Mouse (Mus musculus): ENCODE data around the gene Eml3. TPM values are rescaled to one million over a fixed set of nuclear protein-coding genes. Genes with fewer than 3 reads are reported as not detected.

Gene Eml3
- polyA plus RNA-seq, 1 experiment from 2014 or later, result 12.8 TPM

DNA sequence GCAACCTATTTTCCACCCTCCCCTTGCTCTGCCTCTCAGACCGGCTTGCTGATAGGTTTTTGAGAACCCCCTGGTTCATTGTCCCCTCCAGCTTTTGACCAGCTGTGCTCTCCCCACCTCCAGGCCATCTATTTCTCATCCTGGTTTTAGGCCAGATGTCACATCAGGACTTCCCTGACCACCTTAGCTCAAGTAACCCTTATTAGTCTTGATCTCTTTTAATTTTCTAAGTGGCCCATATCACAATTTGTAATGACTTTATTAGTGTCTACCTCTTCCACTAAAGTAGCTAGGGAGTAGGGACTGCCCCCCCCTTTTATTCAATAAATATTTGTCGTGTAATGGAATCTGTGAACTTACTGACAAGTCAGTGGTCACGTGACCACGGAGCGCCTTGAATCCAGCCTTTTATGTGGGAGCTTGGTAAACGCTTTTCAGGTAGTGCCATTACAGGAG is 8.5 kb upstream of the Eml3 start:
- H3K4me3 ChIP-seq, result peak overlapping the region; percentile 99
- peak overlapping the region; percentile 82 for H3K9ac ChIP-seq
- peaks cover 21% of the 10 kb centered on the region for H3K4me1 ChIP-seq (replicated peaks)
- no peaks in the 10 kb centered on the region for H3K27me3 ChIP-seq
- H3K9me3 ChIP-seq, result no peaks in the 10 kb centered on the region
- no peak for ATAC-seq (ENCODE audit: low FRiP score, low read depth)
- peaks cover 15% of the 10 kb centered on the region for H3K36me3 ChIP-seq
- peak overlapping the region; percentile 83 for H3K4me2 ChIP-seq
- WGBS, result 2% methylated on average over 6 of the region's 6 CpGs
- peak overlapping the region; percentile 93 for H3K27ac ChIP-seq (replicated peaks)

DNA sequence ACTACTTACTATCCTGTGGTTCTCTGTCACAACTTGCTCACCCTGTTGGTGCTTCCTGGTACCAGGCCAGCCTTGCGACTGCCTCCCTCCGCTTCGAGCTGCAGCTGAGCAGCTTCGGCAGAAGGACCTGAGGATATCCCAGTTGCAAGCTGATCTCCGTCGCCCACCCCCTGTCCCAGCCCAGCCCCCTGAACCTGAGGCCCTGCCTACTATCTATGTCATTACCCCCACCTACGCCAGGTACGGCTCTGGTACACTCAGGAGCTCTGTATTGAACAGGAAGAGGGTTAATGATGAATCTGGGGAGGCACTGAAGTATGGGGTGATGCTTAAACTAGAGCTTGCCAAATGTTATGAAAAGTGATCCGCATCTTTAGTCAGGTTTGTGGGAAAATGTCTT is 7.6 kb upstream of the Eml3 start:
- H3K4me3 ChIP-seq, result peak overlapping the region; percentile 99; the same call in 1 of the 2 replicates
- H3K9ac ChIP-seq, result no peak overlapping the region
- peaks cover 21% of the 10 kb centered on the region for H3K4me1 ChIP-seq (replicated peaks)
- H3K36me3 ChIP-seq, result peaks cover 10% of the 10 kb centered on the region
- H3K4me2 ChIP-seq, result peak overlapping the region; percentile 83
- ATAC-seq (ENCODE audit: low FRiP score, low read depth), result no peak
- no peaks in the 10 kb centered on the region for H3K9me3 ChIP-seq
- H3K27me3 ChIP-seq, result no peaks in the 10 kb centered on the region
- 86% methylated on average over 9 of the region's 9 CpGs for WGBS
- no peak overlapping the region for H3K27ac ChIP-seq (replicated peaks)

DNA sequence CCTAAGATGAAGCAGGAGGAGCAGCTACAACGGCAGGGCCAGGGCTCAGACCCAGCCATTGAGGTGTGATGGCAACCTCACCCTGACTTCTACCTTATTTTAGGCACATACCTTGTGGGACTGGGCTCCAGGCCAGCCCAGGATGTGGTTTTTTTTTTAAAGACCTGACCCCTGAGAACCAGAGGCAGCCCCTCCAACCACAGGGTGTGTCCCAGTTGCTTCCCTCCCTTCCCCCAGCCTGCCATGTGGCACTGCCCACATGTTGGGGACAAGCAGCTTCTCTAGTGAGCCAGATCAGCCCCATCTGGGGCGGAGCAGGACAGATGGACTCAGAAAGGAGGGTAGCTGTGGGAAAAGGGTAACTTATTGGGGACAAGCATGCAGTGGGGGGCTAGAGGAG is 2.6 kb upstream of the Eml3 start:
- H3K36me3 ChIP-seq, result peaks cover 19% of the 10 kb centered on the region
- no peaks in the 10 kb centered on the region for H3K9me3 ChIP-seq
- 90% methylated on average over 2 of the region's 2 CpGs for WGBS
- H3K4me2 ChIP-seq, result no peak overlapping the region
- ATAC-seq (ENCODE audit: low FRiP score, low read depth), result no peak
- H3K27ac ChIP-seq (replicated peaks), result no peak overlapping the region
- H3K4me1 ChIP-seq (replicated peaks), result peaks cover 23% of the 10 kb centered on the region
- no peak overlapping the region for H3K9ac ChIP-seq
- no peaks in the 10 kb centered on the region; the same call in 1 of the 2 replicates for H3K27me3 ChIP-seq
- H3K4me3 ChIP-seq, result no peak overlapping the region

DNA sequence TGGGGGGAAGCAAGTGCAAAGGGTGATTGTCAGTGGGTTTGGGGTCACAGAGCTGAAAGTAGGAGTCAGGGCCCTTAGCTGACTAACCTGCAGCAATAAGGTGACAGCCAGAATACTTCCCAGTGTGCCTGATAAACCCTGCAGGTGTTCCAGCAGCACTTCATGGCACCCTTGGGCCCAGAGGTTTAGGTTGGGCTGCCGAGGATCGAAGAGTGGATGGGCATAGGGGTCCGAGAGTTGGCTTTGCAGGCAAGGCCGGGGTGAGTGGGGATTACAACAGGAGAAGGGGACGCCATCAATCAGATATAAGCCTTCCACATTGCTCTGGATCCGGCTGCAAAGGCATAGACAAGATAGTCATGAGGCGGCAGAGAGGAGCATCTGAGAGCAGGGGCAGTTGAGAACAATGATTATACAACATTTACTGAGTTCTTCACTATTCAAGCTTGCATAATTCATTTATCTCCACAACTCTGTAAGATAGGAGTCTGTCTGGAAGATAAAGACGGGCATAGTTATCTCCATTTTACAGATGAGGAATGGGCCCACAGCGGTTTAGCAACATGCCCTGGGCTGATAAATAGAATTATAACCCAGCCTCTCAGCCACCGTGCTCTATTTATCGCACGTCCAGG is 1.3 kb upstream of the Eml3 start:
- ATAC-seq (ENCODE audit: low FRiP score, low read depth), result no peak
- H3K9ac ChIP-seq, result no peak overlapping the region
- H3K4me1 ChIP-seq (replicated peaks), result peaks cover 20% of the 10 kb centered on the region
- peaks cover 19% of the 10 kb centered on the region for H3K36me3 ChIP-seq
- 90% methylated on average over 12 of the region's 12 CpGs for WGBS
- no peak overlapping the region for H3K4me3 ChIP-seq
- no peaks in the 10 kb centered on the region for H3K9me3 ChIP-seq
- H3K27ac ChIP-seq (replicated peaks), result no peak overlapping the region
- H3K27me3 ChIP-seq, result no peaks in the 10 kb centered on the region; the same call in 1 of the 2 replicates
- no peak overlapping the region for H3K4me2 ChIP-seq

DNA sequence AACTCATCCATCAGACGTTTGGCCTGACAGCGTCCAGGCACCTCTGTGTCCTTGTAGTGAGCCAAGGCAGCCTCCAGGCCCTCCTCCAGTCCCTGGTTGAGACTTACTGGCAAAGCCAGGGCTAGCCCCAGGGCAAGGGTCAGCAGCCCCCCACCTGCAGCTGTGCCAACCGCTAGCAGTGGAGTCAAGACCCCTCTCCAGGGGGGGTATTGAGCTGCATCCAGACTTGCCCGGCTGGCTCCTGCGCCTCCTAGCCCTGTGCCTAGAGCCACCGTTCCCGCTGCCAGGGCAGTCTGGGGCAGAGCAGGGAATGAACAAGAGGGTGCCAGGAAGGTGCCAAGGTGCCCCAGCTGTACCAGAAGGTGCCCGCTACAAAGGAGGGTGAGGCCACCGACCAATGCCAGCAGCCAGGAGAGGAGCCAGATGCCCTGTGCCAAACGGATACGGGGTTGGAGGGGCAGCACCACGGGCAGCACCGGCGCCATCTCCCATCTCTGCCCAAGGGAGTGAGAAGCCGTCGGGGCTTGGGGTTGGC is 596 bp upstream of the Eml3 start:
- peak overlapping the region; percentile 61; the same call in 1 of the 2 replicates for H3K27ac ChIP-seq (replicated peaks)
- H3K4me1 ChIP-seq (replicated peaks), result peaks cover 18% of the 10 kb centered on the region
- WGBS, result 17% methylated on average over 16 of the region's 16 CpGs
- peaks cover 19% of the 10 kb centered on the region for H3K36me3 ChIP-seq
- peak overlapping the region; percentile 78 for H3K4me2 ChIP-seq
- H3K4me3 ChIP-seq, result peak overlapping the region; percentile 57
- no peaks in the 10 kb centered on the region; the same call in 1 of the 2 replicates for H3K27me3 ChIP-seq
- H3K9ac ChIP-seq, result peak overlapping the region; percentile 53
- peak; percentile 40 for ATAC-seq (ENCODE audit: low FRiP score, low read depth)
- H3K9me3 ChIP-seq, result no peaks in the 10 kb centered on the region

DNA sequence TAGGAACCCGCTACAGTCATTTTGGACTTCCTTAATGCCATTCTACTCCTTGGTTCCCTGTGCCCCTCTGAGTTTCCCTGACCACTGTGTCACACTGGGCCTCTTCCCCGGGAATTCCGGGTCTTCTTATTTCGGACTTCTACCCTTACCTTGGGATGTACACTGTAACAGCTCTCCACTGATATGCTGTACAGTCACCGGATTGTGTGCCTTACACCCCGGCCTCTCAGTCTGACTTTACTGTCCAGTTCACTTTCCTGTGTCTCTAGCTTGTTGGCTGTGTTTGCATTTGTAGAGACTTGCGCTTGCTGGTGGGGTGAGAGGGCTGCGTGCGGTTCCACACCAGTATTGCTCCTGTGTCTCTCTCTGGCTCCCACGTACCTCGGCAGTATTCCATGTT is 765 bp downstream of the Eml3 start:
- H3K4me1 ChIP-seq (replicated peaks), result peaks cover 18% of the 10 kb centered on the region
- peak overlapping the region; percentile 57 for H3K4me3 ChIP-seq
- H3K36me3 ChIP-seq, result peaks cover 19% of the 10 kb centered on the region
- WGBS, result 19% methylated on average over 11 of the region's 11 CpGs
- ATAC-seq (ENCODE audit: low FRiP score, low read depth), result 0 out of 2 replicates have a peak, but pooled peaks have one; percentile 1
- H3K9me3 ChIP-seq, result no peaks in the 10 kb centered on the region
- H3K27ac ChIP-seq (replicated peaks), result 0 out of 2 replicates have a peak overlapping the region, but pooled peaks have one; percentile 61
- H3K4me2 ChIP-seq, result peak overlapping the region; percentile 78
- H3K27me3 ChIP-seq, result no peaks in the 10 kb centered on the region; the same call in 1 of the 2 replicates
- peak overlapping the region; percentile 53 for H3K9ac ChIP-seq

DNA sequence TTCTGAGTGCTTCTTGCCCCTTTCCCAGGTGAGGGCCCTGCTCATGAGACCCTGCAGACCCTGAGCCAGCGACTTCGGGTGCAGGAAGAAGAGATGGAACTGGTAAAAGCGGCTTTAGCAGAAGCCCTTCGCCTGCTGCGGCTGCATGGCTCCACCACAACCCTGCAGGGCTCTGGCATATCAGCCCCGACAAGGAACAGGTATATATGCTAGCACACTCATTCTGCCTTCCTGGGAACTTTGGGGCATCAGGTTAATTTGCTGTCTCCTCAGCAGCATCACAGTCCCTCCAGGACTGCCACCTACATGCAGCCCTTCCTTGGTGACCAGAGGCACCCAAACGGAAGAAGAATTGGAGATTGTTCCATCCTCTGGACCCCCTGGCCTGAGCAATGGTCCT is 1.4 kb downstream of the Eml3 start:
- Histone ChIP-seq H3K4me1 (replicated peaks) (peaks cover 18% of the 10 kb centered on the region), H3K9me3 (no peaks in the 10 kb centered on the region), H3K27ac (replicated peaks) (no peak overlapping the region), H3K27me3 (no peaks in the 10 kb centered on the region; the same call in 1 of the 2 replicates), H3K9ac (no peak overlapping the region), H3K4me2 (peak overlapping the region; percentile 78; the same call in 1 of the 2 replicates), H3K4me3 (no peak overlapping the region), H3K36me3 (peaks cover 18% of the 10 kb centered on the region)
- ATAC-seq (ENCODE audit: low FRiP score, low read depth), result no peak
- WGBS, result 90% methylated on average over 7 of the region's 7 CpGs

DNA sequence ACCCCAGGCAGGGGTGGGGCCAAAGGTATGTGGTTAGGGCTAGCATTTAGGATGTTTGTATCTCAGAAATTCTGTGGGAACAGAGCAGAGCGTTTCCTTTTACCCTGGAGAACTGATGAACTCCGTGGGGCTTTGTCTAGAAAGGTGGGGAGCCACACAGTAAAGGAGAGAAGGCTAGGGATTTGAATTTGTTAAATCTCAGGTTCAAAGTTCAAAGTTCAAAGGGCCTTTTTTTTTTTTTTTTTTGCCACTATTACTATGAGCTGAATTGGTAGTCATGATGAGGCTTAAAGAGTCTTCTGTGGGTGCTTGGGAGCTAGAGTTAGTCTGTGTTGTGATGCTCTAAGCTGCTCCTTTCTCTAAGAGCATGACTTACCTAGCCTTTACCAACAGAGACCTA is 7.4 kb downstream of the Eml3 start:
- Histone ChIP-seq H3K4me1 (replicated peaks) (peaks cover 12% of the 10 kb centered on the region), H3K4me2 (no peak overlapping the region), H3K36me3 (0 out of 2 replicates have a peak, but pooled peaks cover 2% of the 10 kb centered on the region), H3K4me3 (no peak overlapping the region), H3K9me3 (no peaks in the 10 kb centered on the region), H3K27me3 (no peaks in the 10 kb centered on the region), H3K9ac (no peak overlapping the region), H3K27ac (replicated peaks) (no peak overlapping the region)
- WGBS, result 84% methylated on average over 2 of the region's 2 CpGs
- no peak for ATAC-seq (ENCODE audit: low FRiP score, low read depth)

DNA sequence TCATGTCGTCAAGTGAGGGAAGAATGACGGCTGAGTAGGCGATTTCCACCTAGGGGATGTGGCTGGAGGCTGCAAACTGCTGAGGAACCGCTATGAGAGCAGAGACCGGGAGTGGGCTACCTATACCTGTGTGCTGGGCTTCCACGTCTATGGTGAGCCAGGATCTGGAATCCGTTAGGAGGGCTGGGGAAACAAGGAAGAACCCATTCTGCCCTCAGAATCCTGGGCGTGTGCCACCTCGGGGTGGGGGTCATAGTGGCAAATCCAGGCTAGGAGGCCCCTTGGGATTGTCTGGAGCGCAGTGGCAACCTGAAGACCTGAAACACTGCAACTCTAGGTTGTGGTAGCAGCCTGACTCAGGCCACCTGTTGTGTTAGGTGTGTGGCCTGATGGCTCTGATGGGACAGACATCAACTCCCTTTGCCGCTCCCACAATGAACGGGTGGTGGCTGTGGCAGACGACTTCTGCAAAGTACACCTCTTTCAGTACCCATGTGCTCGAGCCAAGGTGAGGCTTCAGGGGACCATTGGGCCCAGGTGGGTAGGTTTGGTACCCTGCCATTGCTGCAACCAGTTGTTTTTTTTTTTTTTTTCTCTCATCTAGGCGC is 11.3 kb downstream of the Eml3 start:
- Histone ChIP-seq H3K36me3 (peaks cover 10% of the 10 kb centered on the region), H3K4me3 (peak overlapping the region; percentile 92; the same call in 1 of the 2 replicates), H3K27me3 (no peaks in the 10 kb centered on the region), H3K4me2 (peak overlapping the region; percentile 66; the same call in 1 of the 2 replicates), H3K4me1 (replicated peaks) (peaks cover 37% of the 10 kb centered on the region), H3K9ac (no peak overlapping the region; the same call in 1 of the 2 replicates), H3K9me3 (no peaks in the 10 kb centered on the region), H3K27ac (replicated peaks) (no peak overlapping the region)
- no peak for ATAC-seq (ENCODE audit: low FRiP score, low read depth)
- WGBS, result 84% methylated on average over 15 of the region's 15 CpGs

DNA sequence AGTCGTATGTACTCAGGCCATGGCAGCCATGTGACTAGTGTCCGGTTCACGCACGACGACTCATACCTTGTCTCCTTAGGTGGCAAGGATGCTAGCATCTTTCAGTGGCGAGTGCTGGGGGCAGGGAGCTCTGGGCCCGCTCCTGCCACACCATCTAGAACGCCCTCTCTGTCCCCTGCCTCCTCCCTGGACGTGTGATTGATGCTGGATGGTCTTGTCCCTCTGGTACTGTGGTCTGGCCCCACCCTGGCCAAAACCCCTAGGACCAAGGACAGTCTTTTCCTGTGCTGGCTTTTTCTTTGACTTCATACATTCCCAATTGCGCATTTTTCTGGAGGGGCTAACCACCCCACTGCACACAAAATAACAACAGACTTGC is 11.8 kb downstream of the Eml3 start:
- H3K4me3 ChIP-seq, result peak overlapping the region; percentile 92
- peak overlapping the region; percentile 90 for H3K27ac ChIP-seq (replicated peaks)
- peak overlapping the region; percentile 94 for H3K9ac ChIP-seq
- H3K4me1 ChIP-seq (replicated peaks), result peaks cover 37% of the 10 kb centered on the region
- H3K4me2 ChIP-seq, result peak overlapping the region; percentile 66
- no peaks in the 10 kb centered on the region for H3K9me3 ChIP-seq
- H3K36me3 ChIP-seq, result peaks cover 13% of the 10 kb centered on the region
- H3K27me3 ChIP-seq, result no peaks in the 10 kb centered on the region
- WGBS, result 29% methylated on average over 10 of the region's 10 CpGs
- ATAC-seq (ENCODE audit: low FRiP score, low read depth), result peak; percentile 24; the same call in 1 of the 2 replicates

DNA sequence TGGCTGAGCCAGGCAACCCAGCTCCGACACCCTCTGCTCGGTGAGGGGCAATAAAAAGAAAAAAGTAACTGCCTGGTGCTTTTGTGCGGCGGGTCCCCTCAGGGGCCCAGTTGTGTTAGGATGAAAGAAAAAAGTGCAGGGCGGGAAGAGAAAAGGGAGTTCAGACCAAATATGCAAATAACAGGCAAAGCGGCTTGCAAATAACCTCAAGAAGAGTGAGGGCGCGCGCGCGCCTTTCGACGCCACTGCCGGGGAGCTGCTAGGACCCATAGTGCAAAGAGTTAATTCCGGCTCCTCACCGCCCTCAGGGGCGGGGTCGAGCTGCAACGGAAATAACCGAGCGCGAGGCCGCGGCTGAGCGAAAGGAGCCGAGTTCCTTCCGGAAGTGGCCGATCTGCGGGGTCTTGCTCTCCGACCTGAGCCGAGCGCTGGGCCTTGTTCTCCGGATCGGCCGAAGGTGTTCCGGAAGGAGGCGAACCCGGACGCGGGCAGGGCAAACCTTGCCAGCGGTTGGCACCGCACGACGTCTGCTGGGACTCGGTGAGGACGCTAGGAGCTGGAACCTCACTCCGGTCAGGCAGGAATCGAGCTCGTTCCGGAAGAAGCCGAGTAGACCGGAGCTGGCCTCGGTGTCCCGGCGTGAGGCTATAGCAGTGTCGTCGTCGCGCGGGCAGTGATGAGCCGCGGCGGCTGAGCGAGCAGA is 12.3 kb downstream of the Eml3 start, which contains the start of gene Mta2:
Gene Mta2 (plus strand): TSS at position 361 of the 703 bp plus-strand sequence.
- peak within 1 kb of the TSS; percentile 90 for H3K27ac ChIP-seq (replicated peaks)
- peak within 1 kb of the TSS; percentile 94 for H3K9ac ChIP-seq
- peak within 1 kb of the TSS; percentile 92 for H3K4me3 ChIP-seq
- peaks cover 18% of the 10 kb centered on the region for H3K36me3 ChIP-seq
- peak within 1 kb of the TSS; percentile 66 for H3K4me2 ChIP-seq
- H3K9me3 ChIP-seq, result no peaks in the 10 kb centered on the region
- peak; percentile 95 for ATAC-seq (ENCODE audit: low FRiP score, low read depth)
- under 1% methylated on average over 64 of the region's 64 CpGs for WGBS
- no peaks in the 10 kb centered on the region for H3K27me3 ChIP-seq
- peaks cover 37% of the 10 kb centered on the region for H3K4me1 ChIP-seq (replicated peaks)

Data from hindbrain, embryonic 15.5 days (tissue).